Mouse (Mus musculus) forebrain, embryonic 11.5 days (tissue): ENCODE data around the gene Prss43. TPM values are rescaled to one million over a fixed set of nuclear protein-coding genes. Genes with fewer than 3 reads are reported as not detected.

Source experiments
- ATAC-seq: fragments of 200-750 bp; cut with Nextera tagmentation; replicated peaks from 2 replicates; pipeline ENCODE4 v1.8.0; 2017; ENCODE audit warnings: moderate TSS enrichment; ENCODE audit not compliant: low FRiP score
- DNase-seq: peaks from one replicate; pipeline ENCODE4 v3.0.0-alpha.2; 2017; ENCODE audit warnings: low spot score
- H3K27ac ChIP-seq: fragments of 300-500 bp; sonication (generic); 2 replicates; pipeline ENCODE4 v1.5.1; 2014; ENCODE audit warnings: low read depth, low read length
- H3K27me3 ChIP-seq: fragments of 300-500 bp; sonication (generic); 2 replicates; pipeline ENCODE4 v1.6.1; 2014; ENCODE audit warnings: mild to moderate bottlenecking, low read length, mixed read lengths; ENCODE audit not compliant: control insufficient read depth, insufficient read depth
- H3K36me3 ChIP-seq: fragments of 300-500 bp; sonication (generic); 2 replicates; pipeline ENCODE4 v1.6.1; 2014; ENCODE audit warnings: mild to moderate bottlenecking, low read length, moderate library complexity, mixed read lengths; ENCODE audit not compliant: control insufficient read depth, insufficient read depth
- H3K4me1 ChIP-seq: fragments of 300-500 bp; sonication (generic); replicated peaks from 2 replicates; pipeline ENCODE4 v1.6.1; 2014; ENCODE audit warnings: low read length, mixed read lengths; ENCODE audit not compliant: control insufficient read depth, insufficient read depth
- H3K4me2 ChIP-seq: fragments of 300-500 bp; sonication (generic); 2 replicates; pipeline ENCODE4 v1.6.1; 2014; ENCODE audit warnings: low read depth, mild to moderate bottlenecking, low read length, moderate library complexity, mixed read lengths; ENCODE audit not compliant: severe bottlenecking
- H3K4me3 ChIP-seq: fragments of 300-500 bp; sonication (generic); 2 replicates; pipeline ENCODE4 v1.5.1; 2014; ENCODE audit warnings: low read depth, low read length
- H3K9ac ChIP-seq: fragments of 300-500 bp; sonication (generic); 2 replicates; pipeline ENCODE4 v1.6.1; 2014; ENCODE audit warnings: low read length
- H3K9me3 ChIP-seq: fragments of 300-500 bp; sonication (generic); 2 replicates; pipeline ENCODE4 v1.6.1; 2016; ENCODE audit warnings: low read length, mixed read lengths; ENCODE audit not compliant: control insufficient read depth
- WGBS: fragments of 180-500 bp; shearing (Covaris S2); extraction: QIAGEN DNeasy Blood & Tissue Kit; methylation state at CpG from one replicate; pipeline ENCODE4 v1.1.7; 2014; 5-methylcytosine and 5-hydroxymethylcytosine counted together
- polyA plus RNA-seq: library from polyadenylated mRNA; unstranded; fragments of >200 nt; fragmentation: Nextera tagmentation; extraction: Ambion mirVana; gene quantifications from 2 replicates; pipeline ENCODE4 v1.2.1, GENCODE M21; 2014

Gene Prss43
- polyA plus RNA-seq, 1 experiment from 2014 or later, result not detected

DNA sequence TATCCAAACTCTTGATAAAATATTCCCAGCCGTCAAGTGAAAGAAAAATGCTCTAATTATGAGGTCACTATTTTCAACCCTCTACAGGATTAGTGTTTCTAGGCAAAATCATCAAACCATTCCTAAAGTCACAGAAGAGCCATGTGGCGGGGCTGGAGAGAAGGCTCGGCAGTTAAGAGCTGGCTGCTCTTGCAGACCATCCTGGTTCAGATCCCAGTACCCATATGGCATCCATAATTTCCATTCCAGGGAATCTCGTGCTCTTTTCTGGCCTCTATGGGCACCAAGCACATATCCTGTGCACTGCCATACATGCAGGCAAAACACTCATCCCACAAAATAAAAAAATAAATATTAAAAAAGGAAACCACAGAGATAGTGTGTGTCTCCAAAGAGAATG is 1.1 kb upstream of the Prss43 start:
- ATAC-seq (no peak), DNase-seq (no peak)
- no peak overlapping the region for H3K9ac ChIP-seq
- H3K36me3 ChIP-seq, result no peaks in the 10 kb centered on the region
- no peaks in the 10 kb centered on the region for H3K9me3 ChIP-seq
- H3K4me1 ChIP-seq, result no peaks in the 10 kb centered on the region
- H3K27me3 ChIP-seq, result no peaks in the 10 kb centered on the region
- no peak overlapping the region for H3K4me2 ChIP-seq
- no peak overlapping the region for H3K27ac ChIP-seq
- H3K4me3 ChIP-seq, result no peak overlapping the region
- WGBS, result 86% methylated on average over 4 of the region's 4 CpGs

DNA sequence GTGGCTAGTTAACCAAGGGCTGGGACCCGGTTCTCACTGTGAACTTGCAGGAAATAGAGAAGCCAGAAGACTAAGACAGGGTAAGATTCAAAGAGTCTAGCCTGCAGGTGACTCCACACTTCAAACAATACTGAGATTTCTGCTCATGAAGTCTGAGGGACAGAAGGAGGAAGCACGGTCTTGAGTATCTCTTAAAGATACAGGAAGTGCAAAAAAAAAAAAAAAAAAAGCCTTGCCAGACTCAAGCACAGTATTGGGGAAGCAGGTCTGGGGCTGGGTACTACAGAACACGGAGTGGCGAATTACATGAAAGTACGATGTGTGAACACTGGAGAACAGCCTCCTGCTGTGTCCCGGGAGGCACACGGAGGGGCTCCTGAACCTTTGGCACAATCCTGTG is 658 bp upstream of the Prss43 start:
- no peak for DNase-seq
- H3K36me3 ChIP-seq, result no peaks in the 10 kb centered on the region
- H3K27ac ChIP-seq, result no peak overlapping the region
- no peak overlapping the region for H3K9ac ChIP-seq
- H3K27me3 ChIP-seq, result no peaks in the 10 kb centered on the region
- ATAC-seq, result no peak
- H3K4me1 ChIP-seq, result no peaks in the 10 kb centered on the region
- 80% methylated on average over 7 of the region's 7 CpGs for WGBS
- H3K4me2 ChIP-seq, result no peak overlapping the region
- no peaks in the 10 kb centered on the region for H3K9me3 ChIP-seq
- no peak overlapping the region for H3K4me3 ChIP-seq

DNA sequence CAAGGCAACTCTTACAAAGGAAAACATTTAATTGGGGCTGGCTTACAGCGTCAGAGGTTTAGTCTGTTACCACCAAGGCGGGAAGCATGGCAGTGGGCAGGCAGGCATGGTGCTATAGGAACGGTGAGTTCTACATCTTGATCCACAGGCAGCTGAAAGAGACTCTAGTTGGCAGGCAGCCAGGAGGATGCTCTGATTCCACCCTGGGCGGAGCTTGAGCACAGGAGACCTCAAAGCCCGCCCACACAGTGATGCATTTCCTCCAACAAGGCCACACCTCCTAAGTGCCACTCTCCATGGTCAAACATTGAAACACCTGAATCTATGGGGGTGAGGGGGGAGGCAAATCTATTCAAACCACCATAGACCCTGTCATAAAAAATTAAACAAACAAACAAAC is 6.5 kb downstream of the Prss43 start:
- ATAC-seq, result no peak
- no peak for DNase-seq
- Histone ChIP-seq H3K36me3 (no peaks in the 10 kb centered on the region), H3K4me1 (no peaks in the 10 kb centered on the region), H3K9ac (no peak overlapping the region), H3K4me3 (no peak overlapping the region), H3K4me2 (no peak overlapping the region), H3K9me3 (no peaks in the 10 kb centered on the region), H3K27me3 (no peaks in the 10 kb centered on the region), H3K27ac (no peak overlapping the region)
- WGBS, result 80% methylated on average over 5 of the region's 5 CpGs

DNA sequence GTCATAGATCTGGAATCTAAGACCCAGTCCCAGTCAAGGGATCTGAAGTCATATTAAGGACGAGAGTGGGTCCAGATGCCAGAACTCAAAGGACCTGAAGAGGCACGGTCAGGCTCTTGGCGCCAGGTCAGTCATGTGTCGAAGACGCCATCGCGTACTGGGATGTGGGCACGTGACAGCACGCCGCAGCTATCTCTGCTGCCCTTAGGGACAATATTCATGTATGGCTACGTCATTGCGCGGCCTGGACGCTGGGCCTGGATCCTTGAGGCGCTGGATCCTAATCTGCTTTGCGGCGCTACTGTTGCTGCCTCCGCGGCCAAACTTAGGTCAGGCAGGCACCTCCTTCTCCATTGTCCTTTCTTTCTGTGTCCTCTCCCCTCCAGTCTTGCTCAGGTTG is 7.9 kb downstream of the Prss43 start, which contains the start of gene Prss45:
Gene Prss45, plus strand, starts transcription at position 178 of the 400 bp plus-strand sequence.
- Histone ChIP-seq H3K4me1 (no peaks in the 10 kb centered on the region), H3K9ac (no peak within 1 kb of the TSS), H3K4me2 (no peak within 1 kb of the TSS), H3K36me3 (no peaks in the 10 kb centered on the region), H3K27ac (no peak within 1 kb of the TSS), H3K4me3 (no peak within 1 kb of the TSS), H3K27me3 (no peaks in the 10 kb centered on the region), H3K9me3 (no peaks in the 10 kb centered on the region)
- DNase-seq (no peak), ATAC-seq (no peak)
- WGBS, result 78% methylated on average over 19 of the region's 19 CpGs

DNA sequence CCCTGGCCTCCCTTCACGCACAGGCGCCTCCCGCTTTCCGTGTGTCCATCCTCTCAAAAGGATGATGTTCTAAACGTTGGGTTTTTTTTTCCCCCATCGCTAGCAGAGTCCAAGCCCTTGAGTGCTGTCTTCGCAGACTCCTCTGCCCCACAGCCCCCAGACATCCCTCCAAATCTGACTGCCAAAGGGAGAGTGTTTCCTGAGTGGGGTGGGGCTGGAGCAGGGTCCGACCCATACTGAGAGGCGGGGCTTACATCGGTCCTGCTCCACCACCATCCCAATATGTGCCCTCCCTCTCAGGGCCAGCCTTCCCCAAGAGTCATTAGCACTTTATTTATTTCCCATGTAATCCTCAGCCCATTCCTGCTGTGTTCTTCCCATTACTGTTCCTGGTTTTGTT is 8.5 kb downstream of the Prss43 start:
- no peaks in the 10 kb centered on the region for H3K27me3 ChIP-seq
- 50% methylated on average over 10 of the region's 10 CpGs for WGBS
- H3K4me1 ChIP-seq, result no peaks in the 10 kb centered on the region
- DNase-seq (no peak), ATAC-seq (no peak)
- H3K4me2 ChIP-seq, result no peak overlapping the region
- no peak overlapping the region for H3K27ac ChIP-seq
- no peaks in the 10 kb centered on the region for H3K9me3 ChIP-seq
- no peak overlapping the region for H3K4me3 ChIP-seq
- H3K36me3 ChIP-seq, result no peaks in the 10 kb centered on the region
- H3K9ac ChIP-seq, result no peak overlapping the region

DNA sequence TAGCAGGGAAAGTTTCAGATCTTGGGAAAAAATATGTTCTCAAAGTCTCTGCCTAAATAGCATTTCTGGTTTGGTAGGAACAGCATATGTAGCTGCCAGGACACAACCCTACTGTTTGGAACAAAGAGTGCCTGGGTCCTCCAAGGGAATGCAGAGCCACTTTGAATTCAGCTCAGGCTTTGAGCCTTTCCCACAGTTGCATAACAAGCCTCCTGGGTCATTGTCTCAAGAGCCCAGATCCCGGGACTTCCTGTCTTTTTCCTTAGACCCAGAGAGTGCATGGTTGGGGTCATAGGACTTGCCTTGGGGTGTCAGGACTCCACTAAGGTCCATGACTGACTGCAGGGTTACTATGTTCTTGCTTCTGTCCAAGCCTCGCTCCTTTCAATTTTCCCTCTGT is 9.6 kb downstream of the Prss43 start:
- H3K4me2 ChIP-seq, result no peak overlapping the region
- H3K36me3 ChIP-seq, result no peaks in the 10 kb centered on the region
- no peak for ATAC-seq
- H3K27ac ChIP-seq, result no peak overlapping the region
- H3K4me3 ChIP-seq, result no peak overlapping the region
- 59% methylated on average over 2 of the region's 2 CpGs for WGBS
- H3K27me3 ChIP-seq, result no peaks in the 10 kb centered on the region
- no peak for DNase-seq
- H3K9me3 ChIP-seq, result no peaks in the 10 kb centered on the region
- no peaks in the 10 kb centered on the region for H3K4me1 ChIP-seq
- H3K9ac ChIP-seq, result no peak overlapping the region

GRCm38 (mm10) chr9:110840905-110841304 is 14.4 kb downstream of the Prss43 start:
- H3K27me3 ChIP-seq, result no peaks in the 10 kb centered on the region
- H3K4me2 ChIP-seq, result no peak overlapping the region
- no peaks in the 10 kb centered on the region for H3K36me3 ChIP-seq
- ATAC-seq (no peak), DNase-seq (no peak)
- 88% methylated on average over 6 of the region's 6 CpGs for WGBS
- H3K9me3 ChIP-seq, result no peaks in the 10 kb centered on the region
- H3K9ac ChIP-seq, result no peak overlapping the region
- H3K27ac ChIP-seq, result no peak overlapping the region
- no peak overlapping the region for H3K4me3 ChIP-seq
- H3K4me1 ChIP-seq, result no peaks in the 10 kb centered on the region

DNA sequence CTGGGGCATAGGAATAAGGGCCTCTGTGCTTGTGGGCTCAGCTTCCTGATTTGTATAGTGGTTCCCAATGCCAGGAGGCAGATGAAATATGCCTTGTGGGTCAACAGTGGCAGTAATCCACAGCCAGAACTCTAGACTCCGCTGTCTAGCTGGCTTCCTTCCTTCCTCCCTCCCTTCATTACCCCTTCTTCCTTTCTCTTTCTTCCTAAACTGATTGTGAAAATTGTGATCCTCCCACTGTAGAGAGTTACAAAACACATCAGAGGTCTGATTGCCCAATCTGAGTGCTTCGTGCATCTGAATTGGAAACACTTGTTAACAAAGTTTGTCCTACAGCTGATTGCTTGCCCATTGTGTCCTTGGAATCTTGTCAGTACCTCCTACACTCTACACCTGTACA is 14.9 kb downstream of the Prss43 start:
- no peak overlapping the region for H3K27ac ChIP-seq
- no peak overlapping the region for H3K4me3 ChIP-seq
- DNase-seq (no peak), ATAC-seq (no peak)
- H3K9me3 ChIP-seq, result no peaks in the 10 kb centered on the region
- no peak overlapping the region for H3K4me2 ChIP-seq
- no peaks in the 10 kb centered on the region for H3K4me1 ChIP-seq
- no peak overlapping the region for H3K9ac ChIP-seq
- WGBS, result 82% methylated on average over 2 of the region's 2 CpGs
- no peaks in the 10 kb centered on the region for H3K36me3 ChIP-seq
- no peaks in the 10 kb centered on the region for H3K27me3 ChIP-seq

- Histone ChIP-seq H3K9ac (no peak within 1 kb of the TSS), H3K27me3 (no peaks in the 10 kb centered on the region), H3K9me3 (no peaks in the 10 kb centered on the region), H3K4me3 (no peak within 1 kb of the TSS), H3K4me2 (no peak within 1 kb of the TSS), H3K4me1 (no peaks in the 10 kb centered on the region), H3K36me3 (no peaks in the 10 kb centered on the region), H3K27ac (no peak within 1 kb of the TSS)
- DNase-seq, result no peak
- ATAC-seq, result no peak
- 89% methylated on average over 10 of the region's 10 CpGs for WGBS
These were observed 17.7 kb downstream of the Prss43 start, which contains the start of gene Prss46 for GRCm38 (mm10) chr9:110844206-110844605. Gene Prss46, plus strand, starts transcription at chr9:110844506.
